Mouse (Mus musculus) E14TG2a.4 (cell line): ENCODE data around the gene Castor1.

ENCODE experiments used
- CTCF ChIP-seq: conservative IDR thresholded peaks from 2 replicates; pipeline ENCODE4 v1.5.1; 2014; ENCODE audit warnings: low read length
- NANOG ChIP-seq: IDR thresholded peaks from 2 replicates; pipeline ENCODE4 v1.6.1; 2014; ENCODE audit warnings: borderline replicate concordance, low read length, mixed read lengths

DNA sequence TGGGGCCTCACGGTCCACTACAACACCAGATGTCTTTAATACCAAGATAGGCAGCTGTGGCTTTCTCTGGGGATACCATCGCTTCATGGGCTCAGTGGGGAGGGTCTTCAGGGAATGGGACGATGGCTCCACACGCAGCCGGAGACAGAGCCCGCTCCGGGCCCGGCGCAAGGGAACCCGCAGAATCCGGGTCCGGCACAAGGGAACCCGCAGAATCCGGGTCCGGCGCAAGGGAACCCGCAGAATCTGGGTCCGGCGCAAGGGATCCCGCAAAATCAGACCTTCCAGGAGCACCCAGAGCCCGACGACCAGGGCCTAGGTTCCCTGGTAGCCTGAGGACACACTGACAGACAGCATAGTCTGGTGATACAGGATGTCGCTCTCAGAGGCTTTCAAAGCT is 21.7 kb downstream of the Castor1 start:
- TF ChIP-seq CTCF (no peak), NANOG (no peak)
